Mouse (Mus musculus) MEL (cell line): Measurements from ENCODE around the gene Wbp4.

Experiments used
- CTCF ChIP-seq, 3 experiments: IDR thresholded peaks in 2 of 3; conservative IDR thresholded peaks in 1 of 3; 2 replicates each; pipeline ENCODE4 v1.5.1; 2011 to 2012; ENCODE audit warnings: low read length in 3 of 3, low read depth in 2 of 3, mild to moderate bottlenecking in 2 of 3, improper control_type of control experiment in 1 of 3, inconsistent platforms in 1 of 3, mixed read lengths in 1 of 3, moderate library complexity in 1 of 3; ENCODE audit not compliant: control insufficient read depth in 1 of 3, insufficient read depth in 1 of 3, poor library complexity in 1 of 3, severe bottlenecking in 1 of 3
- EP300 ChIP-seq, 2 experiments: IDR thresholded peaks; 2 replicates each; pipeline ENCODE4 v1.6.1; 2011; ENCODE audit warnings: improper control_type of control experiment in 2 of 2, low read length in 2 of 2, low read depth in 1 of 2, mild to moderate bottlenecking in 1 of 2
- POLR2A ChIP-seq, 2 experiments: IDR thresholded peaks; 2 replicates each; pipeline ENCODE4 v1.6.1; 2011 to 2012; ENCODE audit warnings: low read length in 2 of 2, mild to moderate bottlenecking in 2 of 2, control low read depth in 1 of 2, improper control_type of control experiment in 1 of 2, low read depth in 1 of 2, moderate library complexity in 1 of 2; ENCODE audit not compliant: control insufficient read depth in 1 of 2, insufficient read depth in 1 of 2, poor library complexity in 1 of 2
- RCOR1 ChIP-seq: IDR thresholded peaks from 2 replicates; pipeline ENCODE4 v1.6.1; 2012; ENCODE audit warnings: low read depth, mild to moderate bottlenecking, inconsistent platforms, low read length, improper control_type of control experiment

- TF ChIP-seq EP300 (IDR thresholded peaks at IDR 0.05; ENCODE audit: low read depth in 1 of 2, low read length in 2 of 2), result no peak
- no peak for TF ChIP-seq POLR2A (IDR thresholded peaks at IDR 0.05; ENCODE audit: control insufficient read depth in 1 of 2, insufficient read depth in 1 of 2, low read depth in 1 of 2, low read length in 2 of 2, poor library complexity in 1 of 2)
- TF ChIP-seq CTCF (IDR thresholded peaks at IDR 0.05 in 2 of 3, conservative IDR thresholded peaks at IDR 0.05 in 1 of 3; ENCODE audit: control insufficient read depth in 1 of 3, insufficient read depth in 1 of 3, low read depth in 2 of 3, low read length in 3 of 3, poor library complexity in 1 of 3, severe bottlenecking in 1 of 3), result no peak
- no peak for TF ChIP-seq RCOR1
Measured at GRCm38 (mm10) chr14:79507846-79508245, 26.5 kb upstream of the Wbp4 start.
